Mouse (Mus musculus) thymus, adult 2 months (tissue): ENCODE results near the gene Lat. TPM values are rescaled to one million over a fixed set of nuclear protein-coding genes. Genes with fewer than 3 reads are reported as not detected.

Experiments
- DNase-seq: peaks from one replicate; pipeline ENCODE4 v3.0.0; 2021
- H3K27ac ChIP-seq: fragments of 200-500 bp; 2 replicates; pipeline ENCODE4 v1.5.1; 2012; ENCODE audit warnings: low read length, control low read depth; ENCODE audit not compliant: control insufficient read depth, insufficient read depth
- H3K27me3 ChIP-seq: fragments of 200-500 bp; 2 replicates; pipeline ENCODE4 v1.6.1; 2012; ENCODE audit warnings: mild to moderate bottlenecking, low read length, moderate library complexity, mixed read lengths; ENCODE audit not compliant: control insufficient read depth, insufficient read depth
- H3K36me3 ChIP-seq: fragments of 200-500 bp; 2 replicates; pipeline ENCODE4 v1.6.1; 2012; ENCODE audit warnings: mild to moderate bottlenecking, low read length, moderate library complexity; ENCODE audit not compliant: control insufficient read depth, insufficient read depth
- H3K4me1 ChIP-seq: fragments of 200-500 bp; replicated peaks from 2 replicates; pipeline ENCODE4 v1.6.1; 2012; ENCODE audit warnings: low read length; ENCODE audit not compliant: control insufficient read depth, insufficient read depth
- H3K4me3 ChIP-seq: fragments of 200-500 bp; 2 replicates; pipeline ENCODE4 v1.5.1; 2012; ENCODE audit warnings: mild to moderate bottlenecking, low read length, control low read depth, moderate library complexity; ENCODE audit not compliant: control insufficient read depth, insufficient read depth
- CTCF ChIP-seq: fragments of 200-500 bp; IDR thresholded peaks from 2 replicates; pipeline ENCODE4 v1.5.1; 2012; ENCODE audit warnings: mild to moderate bottlenecking, control low read depth, low read length, moderate library complexity, borderline replicate concordance; ENCODE audit not compliant: control insufficient read depth, poor library complexity, insufficient read depth; ENCODE audit errors: extremely low read depth
- POLR2A ChIP-seq: fragments of 200-500 bp; IDR thresholded peaks from 2 replicates; pipeline ENCODE4 v1.6.1; 2012; ENCODE audit warnings: mild to moderate bottlenecking, low read length, control low read depth, moderate library complexity; ENCODE audit not compliant: control insufficient read depth, poor library complexity, insufficient read depth; ENCODE audit errors: extremely low read depth
- WGBS: fragments of 180-500 bp; shearing (Covaris S2); methylation state at CpG from one replicate; pipeline ENCODE4 v1.1.7; 2018; 5-methylcytosine and 5-hydroxymethylcytosine counted together
- polyA plus RNA-seq: library from polyadenylated mRNA; depleted of rRNA; stranded (reverse); fragments of >200 nt; gene quantifications from 2 replicates; pipeline ENCODE4 v1.2.3, GENCODE M21; 2012

Lat gene
- polyA plus RNA-seq, 1 experiment: 2,604 TPM

DNA sequence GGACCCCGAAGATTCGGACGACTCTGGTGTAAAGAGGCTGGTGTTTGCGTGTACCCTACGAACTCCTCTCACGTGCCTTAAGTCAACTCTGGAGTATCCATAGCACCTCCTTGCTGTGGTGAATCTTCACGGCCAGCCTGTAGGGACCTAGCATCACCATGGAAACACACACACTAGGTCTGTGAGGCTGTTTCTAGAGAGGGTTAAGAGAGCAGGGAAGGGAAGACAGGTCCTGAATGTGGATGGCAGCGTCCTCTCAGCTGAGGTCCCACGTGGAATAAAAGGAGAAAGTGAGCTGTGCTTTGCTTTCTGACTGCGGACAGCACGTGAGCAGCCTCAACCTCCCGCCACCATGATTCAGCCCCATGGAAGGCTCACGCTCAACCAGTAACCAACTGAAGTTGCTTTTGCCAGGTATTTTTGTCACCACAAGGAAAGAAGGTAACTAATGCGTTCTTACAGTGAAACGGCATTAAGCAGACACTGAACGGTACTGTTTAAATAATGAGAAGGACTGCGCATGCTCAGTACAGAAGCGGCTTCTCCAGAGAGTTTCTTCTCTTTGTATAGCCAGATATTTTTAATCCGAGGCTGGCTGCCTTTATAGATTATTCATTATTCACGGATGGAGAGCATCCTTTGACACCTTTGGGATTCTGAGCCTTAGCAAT, 18.5 kb downstream of the Lat start:
- 85% methylated on average over 20 of the region's 20 CpGs for WGBS
- H3K4me3 ChIP-seq: no peak overlapping the region
- TF ChIP-seq CTCF (no peak), POLR2A (no peak)

DNA sequence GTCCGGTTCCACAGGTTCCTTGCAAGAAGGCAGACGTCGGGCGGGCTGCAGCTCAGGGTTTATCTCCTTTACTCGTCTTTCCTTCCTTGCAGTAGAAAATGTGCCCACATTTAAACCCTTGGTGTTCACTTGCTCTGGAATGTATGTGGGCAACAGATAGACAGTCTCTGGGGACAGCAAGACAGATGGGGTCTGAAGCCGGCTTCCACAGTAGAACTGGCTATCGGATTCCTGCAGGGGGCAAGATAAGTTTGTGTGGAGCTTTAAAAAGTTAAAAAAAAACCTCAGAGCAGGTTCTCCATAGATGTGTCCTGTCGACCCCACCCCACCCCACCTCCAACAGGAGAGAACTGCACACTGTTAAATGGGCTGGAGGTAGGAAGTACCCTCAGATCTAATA, 21.1 kb downstream of the Lat start:
- Histone ChIP-seq H3K36me3 (no peaks in the 10 kb centered on the region), H3K27ac (no peak overlapping the region), H3K4me3 (no peak overlapping the region), H3K27me3 (no peaks in the 10 kb centered on the region), H3K4me1 (peaks cover 28% of the 10 kb centered on the region)
- WGBS: 84% methylated on average over 8 of the region's 8 CpGs
- DNase-seq: no peak
- no peak for TF ChIP-seq CTCF
- TF ChIP-seq POLR2A: no peak

More for the DNA sequence above, 18.5 kb downstream of the Lat start:
- Histone ChIP-seq H3K27ac (no peak overlapping the region), H3K4me1 (peaks cover 33% of the 10 kb centered on the region), H3K36me3 (no peaks in the 10 kb centered on the region), H3K27me3 (no peaks in the 10 kb centered on the region)
- no peak for DNase-seq

DNA sequence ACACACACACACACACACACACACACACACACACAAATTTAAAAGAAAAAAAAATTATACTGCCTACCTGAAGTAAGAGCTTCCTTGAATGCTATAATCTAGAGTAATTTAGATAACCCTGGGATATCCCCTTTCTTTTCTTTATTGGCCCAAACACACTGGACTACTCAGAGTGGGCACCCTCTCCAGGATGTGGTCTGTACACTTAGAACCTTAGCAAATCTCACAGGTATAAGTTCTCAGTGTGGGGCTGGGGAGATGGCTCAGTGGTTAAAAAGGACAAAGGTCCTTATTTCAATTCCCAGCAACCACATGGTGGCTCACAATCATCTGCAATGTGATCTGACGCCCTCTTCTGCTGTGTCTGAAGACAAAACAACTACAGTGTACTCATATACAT, 22.3 kb downstream of the Lat start:
- Histone ChIP-seq H3K36me3 (no peaks in the 10 kb centered on the region), H3K4me3 (no peak overlapping the region), H3K27me3 (no peaks in the 10 kb centered on the region), H3K4me1 (peaks cover 24% of the 10 kb centered on the region), H3K27ac (no peak overlapping the region)
- TF ChIP-seq POLR2A (no peak), CTCF (no peak)
- 57% methylated on average over 1 of the region's 1 CpGs for WGBS
- no peak for DNase-seq

DNA sequence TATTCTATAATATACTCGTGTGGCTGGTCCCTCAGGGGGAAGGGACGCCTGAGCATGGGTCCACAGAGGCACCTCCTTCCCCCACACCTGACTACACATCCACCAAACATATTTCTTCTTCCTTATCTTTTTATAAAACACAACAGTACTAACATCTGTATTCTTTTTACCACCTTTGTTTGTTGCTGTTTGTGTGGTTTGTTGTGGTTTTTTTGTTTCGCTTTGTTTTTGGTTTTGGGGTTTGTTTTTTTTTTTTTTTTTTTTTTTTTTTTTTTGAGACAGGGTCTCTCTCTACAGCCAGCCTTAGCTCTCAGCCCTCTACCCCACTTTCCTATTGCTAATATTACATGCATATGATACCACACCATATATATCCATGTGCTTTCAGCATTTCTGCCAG, 23.4 kb downstream of the Lat start:
- TF ChIP-seq CTCF (no peak), POLR2A (no peak)
- Histone ChIP-seq H3K4me3 (no peak overlapping the region), H3K27ac (no peak overlapping the region), H3K36me3 (no peaks in the 10 kb centered on the region), H3K4me1 (peaks cover 25% of the 10 kb centered on the region), H3K27me3 (no peaks in the 10 kb centered on the region)
- DNase-seq: no peak
- WGBS: 11% methylated on average over 3 of the region's 3 CpGs

DNA sequence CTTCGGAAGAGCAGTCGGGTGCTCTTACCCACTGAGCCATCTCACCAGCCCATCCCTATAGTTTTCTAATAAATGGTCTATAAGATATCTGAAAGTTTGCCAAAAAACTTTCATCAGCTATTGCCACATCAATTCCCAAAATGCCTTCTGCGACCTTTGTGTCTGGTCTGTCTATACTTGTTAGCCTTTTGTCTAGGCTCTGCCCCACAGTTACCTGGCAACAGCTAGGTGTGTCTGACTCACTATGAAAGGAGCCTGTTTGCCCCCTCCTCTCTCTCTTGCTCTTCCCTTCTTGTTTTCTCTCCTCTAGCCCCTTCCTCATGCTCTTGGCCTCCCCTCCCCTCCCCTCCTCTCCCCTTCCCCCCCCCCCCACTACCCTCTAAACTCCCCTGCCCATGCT, 23.8 kb downstream of the Lat start:
- H3K4me1 ChIP-seq: peaks cover 29% of the 10 kb centered on the region
- H3K27me3 ChIP-seq: no peaks in the 10 kb centered on the region
- no peak overlapping the region for H3K4me3 ChIP-seq
- H3K27ac ChIP-seq: no peak overlapping the region
- DNase-seq: no peak
- no peaks in the 10 kb centered on the region for H3K36me3 ChIP-seq
- TF ChIP-seq POLR2A (no peak), CTCF (no peak)
- whole genome bisulfite sequencing: 85% methylated on average over 3 of the region's 3 CpGs

DNA sequence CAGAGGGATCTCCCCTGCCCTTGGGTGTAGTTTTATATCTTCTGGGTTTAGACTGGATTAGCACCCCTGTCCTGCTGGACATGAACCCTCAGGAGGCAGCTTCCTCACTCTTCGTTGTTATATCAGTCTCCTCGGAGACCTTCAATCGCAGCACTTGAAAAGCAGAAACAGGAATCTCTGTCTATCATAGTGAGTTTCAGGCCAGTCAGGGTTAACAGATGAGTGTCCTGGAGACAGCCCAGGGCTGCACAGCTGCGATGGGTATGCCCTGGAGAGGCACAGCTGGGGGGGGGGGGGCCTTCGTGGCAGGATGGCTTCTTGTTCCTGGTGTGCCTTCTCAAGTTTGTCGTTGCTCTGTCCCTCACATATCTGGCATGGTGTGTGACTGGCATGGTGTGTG, 28.5 kb downstream of the Lat start:
- no peaks in the 10 kb centered on the region for H3K27me3 ChIP-seq
- H3K36me3 ChIP-seq: no peaks in the 10 kb centered on the region
- H3K4me3 ChIP-seq: no peak overlapping the region
- H3K4me1 ChIP-seq: peaks cover 54% of the 10 kb centered on the region
- peak overlapping the region; percentile 98 for H3K27ac ChIP-seq
- TF ChIP-seq CTCF (no peak), POLR2A (no peak)
- no peak for DNase-seq
- WGBS: 8% methylated on average over 6 of the region's 6 CpGs

DNA sequence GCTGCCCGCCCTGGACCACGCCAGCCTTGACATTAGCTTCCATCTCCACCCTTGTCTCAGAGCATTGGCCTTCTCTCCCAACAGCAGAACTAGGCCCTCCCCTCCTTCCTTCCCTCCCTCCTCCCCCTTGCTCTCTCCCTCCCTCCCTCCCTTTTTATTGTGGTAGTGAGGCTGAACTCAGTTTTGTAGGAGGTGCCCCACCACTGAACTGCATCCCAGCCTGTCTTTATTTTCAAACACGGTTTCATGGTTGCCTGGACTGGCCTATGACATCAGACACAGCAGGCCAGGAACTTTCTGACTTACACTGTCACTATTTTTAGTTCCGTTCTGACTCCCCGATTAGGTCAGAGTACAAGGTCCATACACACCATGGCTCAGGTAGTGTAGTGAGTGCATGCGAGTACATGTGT, 29.2 kb downstream of the Lat start:
- Histone ChIP-seq H3K36me3 (no peaks in the 10 kb centered on the region), H3K4me1 (peaks cover 48% of the 10 kb centered on the region), H3K27ac (peak overlapping the region; percentile 98), H3K4me3 (no peak overlapping the region), H3K27me3 (no peaks in the 10 kb centered on the region)
- no peak for DNase-seq
- no peak for TF ChIP-seq POLR2A
- TF ChIP-seq CTCF: no peak
- 10% methylated on average over 6 of the region's 6 CpGs for WGBS
